Mouse (Mus musculus) thymus, postnatal 10 days (tissue): ENCODE results near the gene Supt20.
"Not testable (repeated sequence)": the region's sequence is repeated elsewhere in the genome, so short reads cannot be mapped to it uniquely, and the experiment has no call there.

Source experiments
- DNase-seq, 2 experiments: peaks; one replicate each; pipeline ENCODE4 v3.0.0; 2021; ENCODE audit warnings: low spot score in 2 of 2

Gene Supt20

DNA sequence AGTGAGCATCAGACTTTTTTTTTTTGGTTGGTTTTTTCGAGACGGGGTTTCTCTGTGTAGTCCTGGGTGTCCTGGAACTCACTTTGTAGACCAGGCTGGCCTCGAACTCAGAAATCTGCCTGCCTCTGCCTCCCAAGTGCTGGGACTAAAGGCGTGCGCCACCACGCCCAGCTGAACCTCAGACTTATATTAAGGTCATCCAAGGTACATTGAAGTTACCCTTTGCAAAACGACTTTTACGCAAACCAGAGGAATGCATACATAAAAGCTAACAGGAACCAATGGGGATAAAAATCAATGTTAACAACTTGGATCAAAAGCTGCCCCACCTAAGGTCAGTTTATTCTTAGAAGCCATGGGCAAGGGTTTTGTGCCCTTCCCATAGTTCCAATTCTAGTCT, 11.5 kb downstream of the Supt20 start:
- not testable (repeated sequence) for DNase-seq

DNA sequence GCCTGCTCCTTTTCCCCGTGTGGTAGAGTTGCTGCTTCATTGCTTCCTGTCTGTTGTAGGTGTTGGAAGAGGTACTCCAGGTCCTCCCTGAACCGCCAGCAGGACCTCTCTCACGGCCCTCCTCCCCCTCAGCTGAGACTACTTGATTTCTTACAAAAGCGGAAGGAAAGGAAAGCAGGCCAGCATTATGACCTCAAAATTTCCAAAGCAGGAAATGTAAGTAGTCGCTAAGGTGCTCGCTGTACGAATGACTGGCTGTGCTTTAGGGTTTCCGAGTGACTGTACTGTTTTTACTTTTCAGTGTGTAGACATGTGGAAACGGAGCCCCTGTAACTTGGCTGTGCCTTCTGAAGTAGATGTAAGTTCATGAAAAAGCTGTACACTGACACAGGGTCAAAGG, 16.4 kb downstream of the Supt20 start:
- DNase-seq = no peak

DNA sequence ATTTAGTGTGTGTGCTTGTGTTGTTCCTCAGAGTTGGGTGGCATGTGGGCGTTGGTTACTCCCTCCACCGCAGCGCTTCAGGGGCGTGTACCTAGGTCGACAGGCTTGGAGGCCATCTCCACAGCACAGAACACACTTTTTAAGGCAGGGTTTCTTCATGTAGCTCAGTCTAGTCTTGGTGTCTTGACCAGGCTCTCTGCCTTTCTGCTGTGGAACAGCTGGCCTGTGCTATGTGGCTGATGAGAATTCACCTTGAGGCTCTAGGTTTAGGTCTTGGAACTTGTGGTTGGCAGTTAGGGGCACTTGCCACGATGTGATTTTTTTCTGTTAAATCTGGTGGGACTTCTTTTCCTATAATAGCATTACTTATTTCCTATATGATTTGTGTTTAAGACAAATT, 21.6 kb downstream of the Supt20 start, which contains the start of gene Gm21958:
Gm21958 (minus strand) TSS at position 101 of the 400 bp plus-strand sequence.
- no peak for DNase-seq

DNA sequence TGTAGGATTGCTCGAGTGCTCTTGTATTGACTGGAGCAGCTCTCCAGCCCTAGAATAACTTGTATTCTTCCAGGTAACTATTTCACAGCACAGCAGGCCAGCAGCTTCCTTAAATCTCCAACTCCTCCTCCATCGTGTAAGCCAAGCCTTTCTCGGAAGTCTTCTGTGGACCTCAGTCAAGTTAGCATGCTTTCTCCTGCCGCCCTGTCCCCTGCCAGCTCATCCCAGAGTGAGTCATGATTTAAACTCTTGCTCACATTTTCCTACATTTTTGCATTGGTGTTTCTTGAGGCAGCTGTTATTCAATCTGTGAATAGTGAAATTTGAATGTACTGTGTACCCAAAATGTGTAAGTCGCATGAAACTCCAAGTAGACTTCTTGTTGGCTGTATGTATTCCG, 22.9 kb downstream of the Supt20 start:
- DNase-seq = no peak

DNA sequence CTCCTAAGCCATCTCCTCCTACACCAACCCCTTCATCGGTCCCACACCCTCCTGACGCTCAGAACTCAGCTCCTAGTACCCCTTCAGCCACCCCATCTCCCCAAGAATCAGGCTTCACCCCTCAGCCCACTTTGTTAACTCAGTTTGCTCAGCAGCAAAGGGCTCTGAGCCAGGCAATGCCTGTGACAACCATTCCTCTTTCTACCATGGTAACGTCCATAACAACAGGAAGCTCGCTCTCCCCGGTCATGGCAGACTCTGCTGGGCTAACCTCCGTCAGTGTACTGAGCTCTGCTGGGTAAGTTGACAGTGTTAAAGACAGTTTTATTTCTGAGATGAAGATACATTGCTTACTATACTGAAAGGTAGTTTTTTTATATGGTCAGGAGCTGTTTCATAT, 24.7 kb downstream of the Supt20 start:
- DNase-seq = no peak

DNA sequence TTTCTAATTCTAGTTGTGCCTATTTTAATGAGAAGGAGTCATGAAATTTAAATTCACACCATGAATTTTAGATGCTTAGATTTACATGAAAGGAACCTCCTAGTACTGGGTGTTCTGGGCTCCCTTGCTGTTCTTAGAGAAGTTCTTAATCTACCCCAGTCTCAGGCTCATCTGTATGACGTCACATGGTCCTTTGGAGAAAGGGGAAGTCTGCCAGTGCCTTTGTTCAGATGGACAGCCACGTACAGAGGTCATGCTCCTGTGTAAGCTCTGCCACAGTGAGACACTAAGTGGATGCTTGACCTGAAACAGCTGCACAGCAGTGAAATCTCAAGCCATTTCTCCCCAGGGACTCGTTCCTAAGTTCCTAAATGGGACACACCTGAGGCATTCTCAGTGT, 26.3 kb downstream of the Supt20 start:
- DNase-seq = no peak

DNA sequence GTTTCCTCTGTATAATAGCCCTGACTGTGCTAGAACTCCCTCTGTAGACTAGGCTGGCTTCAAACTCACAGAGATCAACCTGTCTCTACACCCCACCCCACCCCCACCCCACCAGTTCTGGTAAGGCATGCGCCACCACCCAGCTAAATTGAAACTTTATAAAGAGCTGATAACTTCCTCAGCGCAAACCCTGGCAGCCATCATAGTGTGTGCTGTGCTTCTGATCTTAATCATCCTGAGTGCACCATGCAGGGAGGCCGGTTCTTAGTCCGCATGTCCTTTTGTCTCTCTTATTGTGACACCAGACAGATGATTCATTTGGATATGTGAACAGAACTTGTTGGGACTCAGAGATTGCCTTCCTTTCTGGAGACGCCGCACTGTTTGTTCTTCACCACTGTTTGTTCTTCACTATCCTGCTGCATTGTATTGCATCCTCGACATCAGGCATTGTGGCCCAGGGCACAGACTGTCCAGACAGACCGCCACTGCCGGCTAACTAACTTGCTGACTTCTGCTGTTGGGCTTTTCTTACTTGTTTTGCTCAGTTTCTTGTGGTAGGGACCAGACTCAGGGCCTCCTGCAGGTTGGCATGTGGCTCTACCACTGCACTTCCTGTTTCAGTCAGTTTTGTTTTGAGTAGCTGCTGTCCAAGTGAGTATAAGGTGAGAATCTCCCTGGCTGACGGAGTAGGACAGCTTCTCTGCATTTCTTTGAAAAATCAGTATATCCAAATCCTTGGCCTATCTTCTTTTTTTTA, 31.3 kb downstream of the Supt20 start:
- DNase-seq = peak in 1 of 2 experiments; percentile 17

DNA sequence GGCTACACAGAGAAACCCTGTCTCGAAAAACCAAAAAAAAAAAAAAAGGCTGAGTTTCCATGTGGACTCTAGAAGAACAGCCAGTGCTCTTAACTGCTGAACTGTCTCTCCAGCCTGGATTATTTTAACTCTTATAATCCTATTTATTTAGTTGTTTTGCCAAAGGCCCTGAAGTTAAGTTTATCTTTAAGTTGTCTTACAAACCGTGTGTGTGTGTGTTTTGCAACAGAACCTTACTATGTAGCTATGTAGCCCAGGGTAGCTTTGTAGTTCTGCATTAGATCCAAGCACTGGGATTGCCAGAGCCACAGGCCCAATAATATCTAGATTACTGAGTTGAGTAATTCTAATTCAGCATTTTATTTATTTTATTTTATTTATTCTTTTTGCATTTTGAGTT, 32.7 kb downstream of the Supt20 start:
- DNase-seq = no peak

DNA sequence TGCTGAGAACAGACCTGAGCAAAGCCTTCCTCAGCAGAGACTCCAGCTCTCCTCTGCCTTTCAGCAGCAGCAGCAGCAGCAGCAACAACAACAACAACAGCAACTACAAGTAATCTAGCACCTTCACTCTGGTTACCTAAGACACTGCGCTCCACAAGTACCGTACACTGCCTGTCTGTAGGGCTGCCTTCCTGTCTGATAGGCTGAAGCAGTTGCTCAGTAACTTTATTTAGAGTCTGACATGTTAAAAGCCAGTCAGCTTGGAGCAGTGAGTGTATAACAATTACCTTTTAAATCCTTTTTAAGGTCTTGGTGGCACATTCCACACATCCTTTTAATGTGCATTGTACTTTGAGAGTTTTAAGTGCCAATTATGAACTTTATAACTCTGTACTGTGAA, 35.0 kb downstream of the Supt20 start:
- DNase-seq = no peak

DNA sequence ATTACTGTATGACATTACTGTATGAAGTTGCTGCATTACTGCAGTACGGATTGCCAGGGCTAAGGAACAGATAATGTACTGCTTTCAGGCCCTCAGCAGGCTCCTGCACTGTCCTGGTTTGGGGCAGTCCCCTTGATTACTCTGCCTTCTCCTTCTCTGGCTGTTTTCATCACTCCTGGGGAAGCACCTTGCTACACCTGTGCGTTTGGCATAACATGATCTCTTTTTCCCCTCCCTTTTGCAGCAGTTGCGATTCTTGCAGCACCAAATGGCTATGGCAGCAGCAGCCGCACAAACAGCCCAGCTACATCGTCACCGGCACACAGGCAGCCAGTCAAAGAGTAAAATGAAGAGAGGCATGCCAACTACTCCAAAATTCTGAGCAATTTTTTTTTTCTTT, 35.5 kb downstream of the Supt20 start:
- DNase-seq = no peak

DNA sequence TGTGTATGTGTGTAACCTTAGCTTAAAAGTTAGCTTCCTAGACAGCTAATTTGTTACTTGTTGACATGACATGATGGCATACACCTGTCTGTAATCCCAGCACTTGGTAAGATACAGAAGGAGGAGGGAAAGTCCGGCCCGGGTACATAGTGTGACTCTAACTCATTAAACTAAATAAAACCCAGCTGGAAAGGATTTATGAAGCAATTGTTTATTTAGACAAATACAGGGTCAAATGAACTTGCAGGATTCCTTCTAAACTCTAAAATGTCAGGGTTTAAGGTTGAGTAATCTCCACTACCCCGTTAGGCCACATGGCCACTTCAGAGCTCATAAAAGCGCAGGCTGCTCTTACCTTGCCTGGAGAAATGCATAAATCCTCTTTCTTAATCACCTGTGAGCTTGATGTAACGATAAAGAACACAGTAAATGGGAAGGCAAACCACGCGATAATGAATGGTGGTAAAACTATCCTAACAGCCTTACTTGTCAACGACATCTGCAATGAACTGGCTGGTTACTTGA, 39.1 kb downstream of the Supt20 start:
- DNase-seq = no peak

DNA sequence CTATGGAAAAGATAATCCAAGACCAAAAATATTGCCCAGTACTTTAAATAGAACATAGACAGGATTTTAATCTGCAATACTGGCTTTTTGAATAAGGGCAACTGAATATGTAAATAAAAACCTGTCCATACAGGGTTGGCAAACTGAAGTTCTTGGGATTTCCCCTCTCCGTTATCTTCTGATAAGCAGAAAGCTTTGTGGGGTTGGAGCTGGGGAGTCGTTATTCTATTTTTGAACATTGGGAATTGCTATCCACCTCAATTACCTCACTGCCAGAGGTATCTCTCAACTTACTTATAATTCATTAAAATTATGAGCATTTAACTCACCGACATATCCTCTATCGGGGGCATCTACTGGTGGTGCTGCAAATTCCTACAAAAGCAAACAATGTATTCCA, 39.8 kb downstream of the Supt20 start:
- DNase-seq = no peak

DNA sequence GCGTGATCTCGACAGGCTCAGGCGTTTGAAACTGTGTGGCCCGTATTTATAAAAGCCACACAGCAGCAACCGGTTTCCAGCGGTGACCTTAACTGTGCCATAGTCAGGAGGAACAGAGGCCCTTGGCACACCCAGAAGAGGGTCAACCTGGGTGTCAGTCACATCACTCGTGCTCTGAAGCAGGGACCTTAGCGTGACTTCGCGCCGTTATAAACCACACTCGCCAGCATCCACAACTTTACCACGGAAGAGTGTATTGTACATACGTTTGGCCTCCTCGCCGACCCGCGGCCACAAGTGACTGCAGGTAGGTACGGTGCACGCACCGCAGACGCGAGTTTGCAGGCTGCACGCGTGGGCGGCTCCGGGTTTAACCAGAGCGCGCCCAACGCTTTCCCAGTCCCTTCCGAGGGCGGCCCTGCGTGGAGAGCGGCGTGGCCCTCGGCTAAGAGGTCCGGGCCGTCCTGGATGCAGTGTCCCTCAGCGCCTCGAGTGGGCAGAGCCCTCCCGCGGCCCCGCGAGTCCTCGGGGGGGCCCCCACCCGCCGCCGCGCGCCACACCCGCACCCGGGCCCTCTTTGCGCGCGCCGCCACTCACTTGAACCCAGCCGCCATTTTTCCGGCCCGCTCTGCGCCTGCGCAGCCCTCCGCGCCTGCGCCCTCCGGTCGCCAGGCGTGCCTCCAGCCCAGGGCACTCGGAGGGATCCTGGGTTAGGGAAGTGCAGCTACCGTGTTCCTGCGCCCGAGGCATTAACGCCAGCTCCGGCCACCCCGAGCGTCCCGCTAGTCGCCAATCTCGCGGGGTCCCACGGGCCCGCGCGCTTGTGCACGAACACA, 42.0 kb downstream of the Supt20 start:
- peak; percentile 87 to 93 for DNase-seq

DNA sequence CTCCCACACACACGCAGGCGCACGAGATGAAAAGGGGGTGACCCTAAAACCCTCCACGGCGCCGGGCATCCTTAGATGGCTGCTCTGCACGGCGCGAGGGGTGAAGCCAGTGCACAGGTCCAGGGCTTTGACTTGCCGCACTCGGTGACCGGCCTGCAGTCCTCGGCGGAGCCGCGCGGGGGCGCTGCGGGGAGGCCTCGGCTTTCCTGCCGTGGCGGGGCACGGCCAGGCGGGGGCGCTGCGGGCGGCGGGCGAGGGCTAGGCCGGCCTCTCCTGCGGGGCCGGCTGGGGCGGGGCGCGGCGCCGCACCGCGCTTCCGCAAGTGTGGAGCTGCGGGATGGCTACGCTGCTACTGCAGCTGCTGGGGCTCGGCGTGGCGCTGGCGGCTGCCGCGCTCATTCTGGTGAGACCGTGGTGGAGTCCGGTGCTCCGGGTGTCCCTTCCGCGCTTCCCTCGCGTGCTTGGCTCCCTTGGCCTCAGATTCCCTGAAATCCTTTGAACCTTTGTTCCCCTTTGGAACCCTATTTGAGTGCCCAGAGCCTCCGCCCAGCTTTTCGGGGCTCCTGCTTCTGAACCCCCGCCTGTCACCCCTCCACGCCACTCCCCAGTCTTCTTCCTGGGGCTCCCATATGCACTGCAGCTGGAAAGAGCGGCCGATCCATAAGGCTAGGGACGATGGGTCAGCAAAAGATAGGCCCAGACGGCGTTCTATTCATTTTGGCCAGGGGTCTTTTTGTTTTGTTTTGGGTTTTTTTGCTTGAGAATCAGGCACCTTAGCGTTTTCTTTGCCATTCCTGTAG, 42.8 kb downstream of the Supt20 start, which contains the start of the genes Exosc8 and Alg5:
Exosc8 (minus strand) TSS at position 147 of the 800 bp plus-strand sequence.
Alg5 (plus strand) TSS at position 293 of the 800 bp plus-strand sequence.
- peak; percentile 77 to 91 for DNase-seq

DNA sequence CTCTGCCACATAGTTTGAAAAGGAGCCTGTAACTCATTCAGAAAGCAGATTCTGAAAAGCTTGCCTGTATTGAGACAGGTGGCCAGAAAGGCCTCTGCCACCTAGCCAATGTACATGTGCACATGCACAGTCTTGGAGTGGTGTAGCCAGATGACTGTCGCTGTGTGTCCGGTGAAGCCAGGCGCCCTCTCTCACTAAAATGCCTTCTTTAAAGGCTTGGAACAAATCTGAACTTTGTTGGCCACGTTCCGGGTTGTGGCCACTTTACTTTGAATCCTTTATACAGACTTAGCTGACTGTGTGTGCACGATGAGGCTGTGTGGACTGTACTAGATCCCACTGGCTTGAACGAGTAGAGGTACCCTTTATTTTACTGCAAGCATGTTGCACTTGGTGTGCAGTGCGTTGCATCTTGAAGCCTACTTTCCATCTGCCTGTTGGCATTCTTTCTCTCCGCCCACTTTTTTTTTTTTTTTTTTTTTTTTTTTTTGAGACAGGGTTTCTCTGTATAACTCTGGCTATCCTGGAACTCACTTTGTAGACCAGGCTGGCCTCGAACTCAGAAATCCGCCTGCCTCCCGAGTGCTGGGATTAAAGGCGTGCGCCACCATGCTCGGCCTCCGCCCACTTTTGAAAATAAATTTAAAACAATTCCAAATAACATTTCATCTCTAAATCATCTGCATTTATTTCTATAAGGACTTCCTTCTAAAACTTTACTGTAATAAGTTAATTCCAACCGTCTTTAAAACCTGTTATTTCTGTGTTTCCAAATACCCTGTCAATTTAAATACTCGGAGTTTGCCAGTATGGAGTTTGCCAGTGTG, 43.7 kb downstream of the Supt20 start:
- DNase-seq = peak in 1 of 2 experiments; percentile 10

DNA sequence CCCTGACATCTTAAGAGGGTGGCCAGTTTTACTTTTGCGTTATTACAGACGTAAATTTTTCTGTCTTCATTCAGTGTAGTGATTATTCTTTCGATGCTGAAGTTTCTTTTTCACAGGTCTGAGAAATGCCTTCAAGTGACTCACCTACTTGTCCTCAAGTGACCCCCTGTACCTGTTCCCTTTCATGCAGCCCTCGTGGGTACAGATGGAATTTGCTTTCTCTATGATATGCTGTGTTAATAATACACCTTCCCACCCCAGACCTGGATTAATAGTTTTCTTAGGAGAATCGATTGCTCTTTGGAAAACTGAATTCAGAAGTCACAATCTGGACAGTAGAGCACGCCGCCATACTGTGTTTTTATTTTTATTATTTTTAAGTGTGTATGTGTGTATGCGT, 44.7 kb downstream of the Supt20 start:
- no peak for DNase-seq

DNA sequence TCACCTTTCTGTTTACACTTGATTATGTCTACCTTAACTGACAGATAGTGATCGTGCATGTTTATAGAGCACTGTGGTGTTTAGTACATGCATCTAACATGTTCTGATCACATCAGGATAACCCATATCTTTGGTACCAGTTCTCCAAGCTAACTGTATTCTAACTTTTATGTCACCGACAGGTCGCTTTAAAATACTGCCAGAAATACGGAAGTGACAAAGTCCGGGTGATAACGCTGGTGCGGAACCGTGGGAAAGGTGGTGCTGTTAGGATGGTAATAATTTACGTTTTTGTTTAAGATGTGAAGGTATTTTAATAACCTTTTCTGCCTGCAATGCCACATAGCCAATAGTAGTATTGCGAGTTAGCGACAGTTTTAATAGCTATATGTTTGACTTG, 49.4 kb downstream of the Supt20 start:
- DNase-seq = no peak

DNA sequence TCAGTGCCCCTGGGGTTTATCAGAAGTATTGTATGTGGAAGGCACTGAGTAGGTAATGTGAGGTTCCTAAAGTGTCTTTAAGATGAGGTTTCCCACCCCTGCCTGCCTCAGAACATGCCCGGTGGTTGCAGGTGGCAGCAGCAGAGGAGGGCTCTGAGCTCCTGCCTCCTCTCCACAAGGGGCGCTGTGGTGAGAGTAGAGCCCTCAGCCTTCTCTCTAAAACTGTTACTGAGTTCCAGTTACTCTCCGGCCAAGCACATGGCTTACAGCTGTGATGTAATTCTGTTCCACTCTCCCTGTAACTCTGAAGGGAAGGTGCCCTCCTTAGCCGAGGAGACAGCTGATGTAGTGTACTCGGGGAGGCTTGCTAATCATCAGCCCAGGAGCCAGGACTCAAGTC, 53.2 kb downstream of the Supt20 start:
- peak in 1 of 2 experiments; percentile 33 for DNase-seq

DNA sequence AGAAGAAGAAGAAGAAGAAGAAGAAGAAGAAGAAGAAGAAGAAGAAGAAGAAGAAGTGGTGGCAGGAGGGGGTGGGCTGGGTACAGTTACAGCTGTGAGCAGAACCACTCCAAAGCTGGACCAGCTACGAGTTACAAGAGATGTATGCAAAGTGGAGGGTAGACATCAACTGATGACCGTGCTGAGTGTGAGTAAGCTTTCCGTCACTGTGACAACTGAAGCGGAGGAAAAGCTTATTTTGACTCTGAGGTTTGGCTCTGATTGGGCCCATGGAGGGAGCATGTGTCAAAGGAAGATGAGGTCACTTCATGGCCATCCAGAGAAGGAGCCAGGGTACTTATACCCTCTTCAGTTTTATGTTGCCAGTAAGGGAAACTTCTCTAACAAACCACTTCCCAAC, 60.8 kb downstream of the Supt20 start:
- no peak for DNase-seq

DNA sequence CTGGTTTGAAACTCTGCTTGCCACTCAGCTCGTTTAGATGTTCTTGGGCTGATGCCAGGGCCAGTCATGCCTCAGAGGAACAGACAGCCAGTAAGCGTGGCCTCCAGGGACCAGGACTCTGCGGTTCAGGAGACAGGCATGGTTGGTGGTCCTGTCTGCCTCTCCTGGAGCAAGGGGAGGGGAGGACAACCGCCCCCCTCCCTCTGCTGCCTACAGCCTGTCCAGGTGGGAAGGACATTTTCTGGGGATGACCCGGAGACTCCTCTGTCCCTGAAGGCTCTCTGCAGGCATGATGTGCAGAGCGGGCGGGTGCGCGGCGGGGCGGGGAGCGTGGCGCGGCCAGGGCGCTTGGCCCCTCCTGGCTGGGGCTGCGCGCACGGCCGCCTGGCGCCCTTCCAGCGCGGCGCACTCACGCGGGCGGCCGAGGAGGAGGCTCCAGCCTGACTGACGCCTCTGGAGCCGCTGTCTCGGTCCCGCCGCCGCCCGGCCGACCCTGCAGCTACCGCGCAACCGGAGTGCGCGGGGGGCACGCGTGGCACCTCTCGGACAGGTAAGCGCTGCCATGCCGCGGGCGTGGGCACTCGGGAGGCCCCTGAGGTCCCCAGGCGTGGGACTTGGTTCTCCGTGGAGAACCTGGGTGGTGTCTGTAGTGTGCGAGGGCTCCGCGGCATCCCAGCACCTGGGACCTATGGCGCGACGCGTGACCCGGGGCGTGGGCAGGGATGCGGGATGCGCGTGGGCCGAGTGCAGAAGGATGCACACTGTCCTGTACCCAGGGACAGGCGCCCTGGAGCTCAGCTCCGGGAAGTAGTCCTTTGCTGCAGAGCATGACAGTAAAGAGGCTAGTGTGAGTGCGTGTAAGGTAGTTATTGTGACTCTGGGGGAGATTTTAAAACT, 62.8 kb downstream of the Supt20 start, which contains the start of gene Smad9:
Smad9 (plus strand) TSS at position 438 of the 897 bp plus-strand sequence.
- no peak for DNase-seq
